Mouse (Mus musculus): ENCODE measurements around the gene Sh3rf1.
"Not testable (repeated sequence)": the region's sequence is repeated elsewhere in the genome, so short reads cannot be mapped to it uniquely, and the experiment has no call there.

Sh3rf1 gene

DNA sequence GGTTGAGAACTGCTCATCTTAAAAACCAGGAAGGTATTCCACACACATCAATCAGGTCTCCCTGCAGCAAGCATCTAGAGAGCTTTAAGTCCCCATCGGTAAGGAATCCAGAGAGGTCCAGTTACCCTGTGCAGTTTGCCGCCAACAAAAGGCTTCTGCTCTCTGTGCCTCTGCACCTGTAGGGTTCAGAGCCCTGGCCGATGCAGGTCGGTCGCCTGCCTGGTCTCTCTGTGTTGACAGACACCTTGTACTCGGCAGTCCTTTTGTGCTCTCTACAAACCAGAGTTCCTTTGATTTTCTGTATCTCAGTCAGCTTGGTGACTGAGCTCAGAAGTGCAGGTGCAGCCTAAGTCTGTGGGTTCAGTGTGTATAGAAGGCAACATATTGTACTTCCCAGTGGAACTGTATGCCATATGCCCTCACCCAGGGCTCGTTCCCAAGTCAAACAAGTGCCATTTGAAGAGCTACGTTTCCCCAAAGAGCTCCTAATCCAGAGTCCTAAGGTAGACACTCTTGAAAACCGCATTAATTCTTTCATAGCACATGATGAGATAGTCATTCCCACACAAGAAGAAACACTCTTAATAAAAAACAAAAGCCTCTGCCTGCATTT, 138.7 kb downstream of the Sh3rf1 start:
- no peak for DNase-seq (ENCODE audit: low spot score)

DNA sequence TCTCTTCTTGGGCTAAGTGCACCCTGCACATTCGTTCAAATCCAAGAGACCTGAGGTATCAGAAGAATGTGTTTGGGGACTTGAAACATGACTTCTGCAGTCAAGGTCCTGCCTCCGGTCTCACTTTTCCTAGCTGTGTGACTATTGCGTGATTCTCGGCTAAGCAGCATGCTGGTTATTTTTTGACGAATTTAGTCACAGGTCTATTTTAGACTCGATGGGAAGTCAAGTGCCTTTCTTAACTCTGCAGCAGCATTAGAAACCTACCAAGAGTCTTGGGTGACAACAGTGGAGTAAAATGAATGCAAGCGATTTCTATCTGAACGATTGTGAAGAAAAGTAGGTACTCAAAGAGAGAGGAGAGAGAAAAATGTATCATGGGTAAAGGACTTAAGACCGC, 149.6 kb downstream of the Sh3rf1 start:
- no peak for DNase-seq (ENCODE audit: low spot score)

DNA sequence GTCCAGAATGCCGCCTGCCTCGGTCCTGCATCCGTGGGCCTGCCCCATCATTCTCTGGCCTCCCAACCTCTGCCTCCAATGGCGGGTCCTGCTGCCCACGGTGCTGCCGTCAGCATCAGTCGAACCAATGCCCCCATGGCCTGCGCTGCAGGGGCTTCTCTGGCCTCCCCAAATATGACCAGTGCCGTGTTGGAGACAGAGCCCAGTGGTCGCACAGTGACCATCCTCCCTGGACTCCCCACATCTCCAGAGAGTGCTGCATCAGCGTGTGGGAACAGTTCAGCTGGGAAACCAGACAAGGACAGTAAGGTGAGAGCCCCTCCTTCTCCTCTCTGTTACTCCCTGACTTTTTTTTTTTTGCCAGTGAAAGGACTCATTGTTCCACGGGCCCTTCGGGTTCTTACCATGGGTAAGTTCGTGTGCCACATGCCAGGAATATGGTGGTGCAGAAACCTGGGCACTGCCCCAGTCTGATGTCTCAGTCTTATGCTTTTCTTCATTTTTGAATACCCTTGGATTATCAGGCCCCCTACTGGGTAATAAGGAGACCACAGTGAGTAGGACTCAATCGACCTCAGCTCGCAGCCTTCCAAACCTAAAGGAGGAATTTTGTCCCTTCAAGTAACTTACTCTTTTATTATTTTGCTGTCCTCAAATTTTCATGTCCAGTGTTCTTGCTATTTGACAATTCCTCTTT, 150.5 kb downstream of the Sh3rf1 start:
- DNase-seq (ENCODE audit: low spot score), result no peak

DNA sequence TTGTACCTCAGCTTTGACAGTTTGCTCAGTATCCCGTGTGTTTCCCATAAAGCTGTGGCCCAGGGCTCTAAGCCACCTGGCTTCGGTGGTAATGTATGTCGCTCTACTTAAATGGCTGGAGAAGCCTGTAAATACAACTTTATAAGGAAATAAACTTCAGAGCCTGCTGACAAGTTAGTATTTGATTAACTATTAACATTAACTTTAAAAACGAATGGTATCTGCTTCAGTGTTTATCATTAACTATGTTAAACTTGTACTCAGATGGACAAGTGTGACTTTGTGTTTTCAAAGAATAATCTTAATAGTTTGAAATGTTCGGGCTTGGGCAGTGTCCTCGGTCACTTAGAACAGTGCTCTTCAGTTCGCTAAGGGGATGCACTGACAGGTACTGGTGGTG, 151.5 kb downstream of the Sh3rf1 start:
- DNase-seq (ENCODE audit: low spot score), result no peak

DNA sequence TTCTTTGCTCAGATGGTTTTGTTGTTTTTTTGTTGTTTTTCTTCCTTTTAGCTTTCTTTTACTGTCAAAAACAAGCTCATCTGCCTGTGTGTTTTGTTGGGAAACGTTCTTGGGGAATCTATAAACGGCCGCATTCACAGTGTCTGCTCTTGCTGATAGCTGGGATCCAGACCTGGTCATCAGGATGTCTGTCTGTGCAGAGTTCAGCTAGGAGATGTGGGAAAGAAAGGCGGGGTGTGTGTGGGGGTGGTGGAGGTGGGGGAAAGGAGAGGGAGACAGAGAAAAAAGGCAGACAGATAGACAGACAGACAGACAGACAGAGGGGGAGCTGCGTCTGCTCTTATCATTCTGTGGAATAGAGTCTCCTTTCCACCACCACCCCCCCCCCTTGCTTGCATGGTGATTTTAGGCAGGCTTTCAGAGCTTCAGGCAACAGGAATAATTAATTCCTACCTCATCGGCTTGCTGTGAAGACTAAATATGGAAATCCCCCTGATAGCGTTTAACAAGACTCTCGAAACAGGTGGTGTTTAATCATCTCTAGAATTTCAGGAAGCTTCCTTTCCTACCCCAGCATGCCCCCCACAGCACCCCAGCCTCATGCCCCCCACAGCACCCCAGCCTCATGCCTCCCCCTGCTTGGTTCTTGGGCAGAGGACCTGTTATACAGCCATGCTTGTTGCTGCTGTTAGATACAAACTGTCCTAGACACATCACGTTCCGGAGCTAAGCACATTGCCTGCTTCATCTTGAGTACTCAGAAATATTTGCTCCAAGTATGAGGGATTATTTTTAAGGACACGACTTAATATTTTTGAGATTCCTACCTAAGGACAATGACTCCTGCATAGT, 155.4 kb downstream of the Sh3rf1 start:
- no peak for DNase-seq (ENCODE audit: low spot score)

DNA sequence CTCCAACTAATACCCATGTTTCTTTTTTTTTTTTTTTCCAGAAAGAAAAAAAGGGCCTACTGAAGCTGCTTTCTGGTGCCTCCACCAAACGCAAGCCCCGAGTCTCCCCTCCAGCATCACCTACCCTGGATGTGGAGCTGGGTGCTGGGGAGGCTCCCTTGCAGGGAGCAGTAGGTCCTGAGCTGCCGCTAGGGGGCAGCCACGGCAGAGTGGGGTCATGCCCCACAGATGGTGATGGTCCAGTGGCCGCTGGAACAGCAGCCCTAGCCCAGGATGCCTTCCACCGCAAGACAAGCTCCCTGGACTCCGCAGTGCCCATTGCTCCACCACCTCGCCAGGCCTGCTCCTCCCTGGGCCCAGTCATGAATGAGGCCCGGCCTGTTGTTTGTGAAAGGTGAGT, 160.9 kb downstream of the Sh3rf1 start:
- no peak for DNase-seq (ENCODE audit: low spot score)

DNA sequence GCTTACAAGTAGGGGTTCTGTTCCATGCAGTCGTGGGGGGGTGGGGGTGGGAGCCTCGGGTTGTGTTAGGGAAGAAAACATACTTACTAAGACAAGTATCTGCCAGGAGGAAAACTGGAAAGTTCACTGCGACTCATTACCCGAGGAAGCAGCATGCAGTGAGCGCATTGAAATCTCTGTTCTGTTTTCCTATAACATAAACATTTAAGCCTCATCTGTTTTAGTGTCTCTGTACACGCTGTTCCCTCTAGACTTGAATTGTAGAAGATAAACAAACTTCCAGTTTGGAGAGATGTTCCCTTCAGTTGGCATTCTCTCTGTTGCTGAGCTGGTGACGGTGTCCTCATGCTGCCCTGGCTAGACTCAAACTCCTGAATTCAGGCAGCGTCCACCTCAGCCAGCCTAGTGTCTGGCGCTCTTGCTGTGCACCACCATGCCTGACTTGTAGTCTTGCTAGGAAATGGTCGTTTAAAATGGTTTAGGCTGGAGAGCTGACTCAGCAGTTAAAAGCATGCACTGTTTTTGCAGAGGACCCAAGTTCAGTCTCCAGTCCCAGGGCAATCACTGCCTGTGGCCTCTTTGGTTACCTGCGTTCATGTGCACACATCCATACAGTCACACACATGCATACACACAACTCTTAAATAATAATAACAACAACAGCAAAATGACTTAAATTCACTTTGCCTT, 162.0 kb downstream of the Sh3rf1 start:
- no peak for DNase-seq (ENCODE audit: low spot score)

DNA sequence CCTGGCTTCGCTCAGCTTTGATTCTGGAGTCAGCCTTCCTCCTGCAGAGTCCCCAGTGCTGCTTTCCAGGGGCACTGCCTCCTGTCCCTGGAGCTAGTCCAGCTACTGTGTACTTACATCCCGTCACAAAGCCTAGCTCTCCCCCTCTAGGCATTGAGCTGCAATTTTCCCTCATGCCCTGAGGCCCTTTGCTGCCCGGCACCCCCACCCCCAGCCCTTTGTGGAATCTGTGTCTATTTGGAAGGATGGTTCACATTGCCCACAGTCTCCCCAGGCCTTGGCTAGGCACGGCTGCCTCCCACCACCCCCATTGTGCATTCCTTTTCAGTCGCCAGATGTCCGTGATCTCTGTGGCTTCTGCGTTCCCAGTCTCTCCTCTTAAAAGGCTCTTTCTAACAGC, 163.0 kb downstream of the Sh3rf1 start:
- DNase-seq (ENCODE audit: low spot score), result peak; percentile 7

DNA sequence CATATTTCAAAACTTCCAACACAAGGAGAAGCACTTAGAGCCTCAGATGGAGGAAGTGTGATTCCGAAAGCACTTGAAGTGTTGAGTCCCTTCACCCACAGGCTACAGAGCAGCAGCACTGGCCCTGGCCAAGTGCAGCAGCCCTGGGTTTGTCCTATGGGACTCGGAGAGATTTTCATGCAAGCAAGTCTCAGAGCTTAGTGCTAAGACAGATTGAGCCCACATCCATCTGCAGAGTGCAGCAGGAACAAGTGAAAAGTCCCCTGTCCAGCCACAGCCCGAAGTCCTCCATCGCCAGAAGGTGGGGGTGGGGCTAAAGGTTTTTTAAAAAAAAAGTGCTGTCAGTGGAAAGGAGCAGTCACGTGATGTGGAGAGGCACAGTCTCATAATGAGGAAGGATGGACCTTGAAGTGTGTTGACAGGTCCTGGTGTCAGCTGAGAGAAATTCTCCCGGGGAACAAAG, 163.9 kb downstream of the Sh3rf1 start:
- no peak for DNase-seq (ENCODE audit: low spot score)

DNA sequence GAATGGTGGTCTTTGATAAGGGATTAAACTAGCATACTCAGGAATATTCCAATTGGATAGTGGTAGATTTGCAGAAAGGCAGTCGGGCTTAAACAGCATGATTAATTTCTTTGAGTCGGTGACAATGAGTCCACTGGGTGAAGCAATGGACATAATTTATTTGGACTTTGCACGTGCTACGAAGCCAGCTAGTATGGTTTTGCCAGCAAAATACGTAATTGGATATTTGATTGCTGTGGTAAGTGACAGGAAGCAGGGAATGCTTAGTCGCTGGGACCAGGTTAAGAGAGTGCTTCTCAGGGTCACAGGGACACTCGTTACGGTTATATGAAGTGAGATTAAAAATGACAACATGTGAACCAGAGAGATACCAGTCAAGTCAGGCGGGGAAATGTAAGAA, 164.7 kb downstream of the Sh3rf1 start:
- DNase-seq (ENCODE audit: low spot score), result no peak

DNA sequence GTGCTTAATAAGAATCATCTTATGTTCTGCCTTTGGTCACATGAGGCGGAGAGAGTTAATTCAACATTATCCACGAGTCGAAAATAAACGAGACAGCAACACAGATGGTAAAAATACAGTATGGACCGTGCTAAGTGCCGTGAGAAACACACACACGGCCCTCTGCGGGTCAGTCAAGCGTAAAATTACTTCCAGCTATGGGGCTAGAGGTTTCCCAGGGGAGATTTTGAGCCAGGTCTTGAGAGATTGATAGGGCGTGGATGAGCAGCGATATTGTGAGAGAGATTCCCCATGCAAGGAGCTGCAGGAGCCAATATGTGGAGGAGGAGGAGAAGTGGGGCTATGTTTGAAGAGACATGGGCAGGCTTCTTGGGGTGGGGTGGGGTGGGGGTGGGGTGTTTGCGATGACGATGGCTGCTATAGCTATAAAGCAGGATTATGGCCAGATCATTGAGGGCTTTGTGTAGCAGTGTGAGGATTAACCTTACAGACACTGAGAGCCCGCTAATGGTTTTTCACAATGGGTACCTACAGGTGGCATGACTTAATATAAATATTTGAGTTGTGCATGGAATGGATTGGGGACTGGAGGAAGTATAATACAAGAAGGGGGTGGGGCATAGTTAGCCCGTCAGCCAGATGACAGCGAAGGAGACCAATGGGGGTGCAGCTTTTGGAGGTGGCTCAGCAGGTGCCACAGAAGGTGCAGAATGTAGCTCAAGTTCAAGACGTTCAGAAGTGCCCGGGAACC, 166.8 kb downstream of the Sh3rf1 start:
- DNase-seq (ENCODE audit: low spot score), result no peak

DNA sequence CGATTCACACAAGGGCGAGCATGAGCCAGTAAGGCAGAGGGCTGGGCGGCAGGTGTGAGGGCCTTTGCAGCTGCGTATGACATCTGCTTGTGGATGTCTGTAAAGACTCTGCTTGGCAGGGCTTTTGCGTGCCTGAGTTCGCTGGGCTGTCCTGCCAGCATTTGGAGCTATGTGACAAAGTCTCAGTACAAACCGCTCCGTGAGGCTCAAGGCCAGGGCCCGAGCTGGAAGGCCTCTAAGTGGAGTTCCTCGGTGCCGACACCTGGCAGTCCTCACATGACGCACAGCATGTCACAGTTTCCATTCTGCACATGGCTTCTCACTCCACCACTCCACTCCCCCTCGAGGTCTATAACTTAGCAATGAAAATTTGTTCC, 167.4 kb downstream of the Sh3rf1 start:
- no peak for DNase-seq (ENCODE audit: low spot score)

DNA sequence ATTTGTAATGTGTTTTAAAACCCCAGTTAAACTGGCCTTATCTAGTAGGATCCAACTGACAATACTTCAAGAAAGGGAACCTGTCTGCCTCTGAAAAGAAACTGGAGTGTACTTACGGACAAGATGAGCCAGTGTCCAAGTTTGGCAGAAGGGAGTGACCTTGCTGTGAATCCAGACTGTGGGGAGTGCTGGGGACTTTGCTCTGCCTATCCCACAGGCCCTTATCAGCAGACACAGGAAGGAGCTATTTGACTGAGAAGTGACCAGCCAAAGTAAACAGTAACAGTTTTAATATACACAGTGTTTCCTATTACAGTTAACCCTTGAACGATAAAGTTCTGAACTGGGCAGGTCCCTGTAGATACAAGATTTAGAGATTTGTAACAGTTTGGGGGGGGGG, 173.5 kb downstream of the Sh3rf1 start:
- DNase-seq (ENCODE audit: low spot score), result no peak

DNA sequence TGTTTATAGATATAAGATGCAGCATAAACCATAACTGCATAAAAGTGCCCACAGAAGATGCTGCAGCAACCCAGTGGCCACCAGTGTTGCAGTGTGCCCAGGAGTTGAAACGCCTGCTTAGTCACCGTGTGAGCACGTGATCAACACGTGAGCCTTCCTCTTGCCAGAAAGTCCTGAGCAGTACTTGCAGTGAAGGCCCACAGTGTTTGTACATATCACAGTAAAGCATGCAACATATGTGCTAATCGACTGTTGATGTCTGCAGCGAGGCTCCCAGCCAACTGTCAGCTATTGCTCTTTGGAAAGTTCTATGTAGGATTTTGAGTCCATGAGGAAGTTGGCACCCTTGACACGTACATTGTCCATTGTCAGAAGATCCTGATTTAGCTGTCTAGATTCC, 174.1 kb downstream of the Sh3rf1 start:
- peak; percentile 36 for DNase-seq (ENCODE audit: low spot score)

DNA sequence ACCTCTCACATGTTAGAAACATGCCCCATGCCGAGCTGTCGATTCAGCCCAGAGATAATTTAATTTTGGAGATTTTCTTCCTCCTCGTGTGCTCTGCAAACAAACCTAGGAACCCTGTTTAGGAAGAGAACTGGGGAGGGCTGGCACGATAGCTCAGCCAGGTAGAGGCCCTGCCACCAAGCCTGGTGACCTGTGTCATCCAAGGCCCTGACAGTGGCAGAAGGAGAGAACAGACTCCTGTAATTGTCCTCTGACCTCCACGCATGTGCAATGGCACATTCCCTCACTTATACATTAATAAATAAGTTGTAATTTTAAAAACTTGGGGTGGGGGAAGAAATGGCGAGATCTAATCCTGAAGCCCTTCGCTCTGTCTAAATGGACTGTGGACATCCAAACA, 179.2 kb downstream of the Sh3rf1 start:
- DNase-seq (ENCODE audit: low spot score), result no peak

DNA sequence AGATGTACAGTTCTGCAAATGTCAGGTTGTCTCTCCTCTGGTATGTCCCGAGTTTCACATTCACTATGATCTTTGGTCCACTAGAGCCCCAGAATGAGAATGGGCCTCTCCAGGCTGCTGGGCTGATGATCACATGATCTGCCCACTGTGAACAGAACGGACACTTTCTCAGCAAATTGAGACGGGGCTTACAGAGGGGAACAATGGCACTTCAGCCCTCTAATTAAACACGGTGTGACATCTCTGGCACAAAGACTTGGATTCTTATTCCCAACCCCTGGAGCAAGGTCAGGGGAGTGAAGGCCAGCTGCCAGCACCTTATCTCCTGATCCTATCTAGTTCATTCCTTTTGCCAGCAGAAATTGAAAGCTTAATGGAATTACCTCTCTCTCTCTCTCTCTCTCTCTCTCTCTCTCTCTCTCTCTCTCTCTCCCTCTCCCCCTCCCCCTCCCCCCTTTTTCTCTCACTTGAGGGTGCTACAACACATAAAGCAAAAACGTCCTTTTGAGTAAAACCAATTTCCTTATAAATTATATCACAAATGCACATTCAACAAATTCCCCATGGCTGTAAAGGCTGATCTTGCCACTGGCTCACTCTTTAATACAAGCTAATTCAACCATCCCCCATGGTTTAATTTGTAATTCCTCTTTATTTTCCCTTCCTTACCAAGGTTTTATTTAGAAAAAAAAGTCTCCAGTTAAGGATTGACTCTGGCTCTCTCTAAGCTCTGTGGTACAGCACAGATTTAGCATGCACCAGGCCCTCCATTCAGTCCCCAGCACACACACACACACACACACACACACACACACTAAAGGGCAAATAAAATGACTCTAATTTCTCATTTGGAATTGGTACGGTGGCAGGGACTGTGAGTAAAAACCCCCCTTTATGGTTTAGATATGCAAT, 179.8 kb downstream of the Sh3rf1 start:
- peak; percentile 20 for DNase-seq (ENCODE audit: low spot score)

DNA sequence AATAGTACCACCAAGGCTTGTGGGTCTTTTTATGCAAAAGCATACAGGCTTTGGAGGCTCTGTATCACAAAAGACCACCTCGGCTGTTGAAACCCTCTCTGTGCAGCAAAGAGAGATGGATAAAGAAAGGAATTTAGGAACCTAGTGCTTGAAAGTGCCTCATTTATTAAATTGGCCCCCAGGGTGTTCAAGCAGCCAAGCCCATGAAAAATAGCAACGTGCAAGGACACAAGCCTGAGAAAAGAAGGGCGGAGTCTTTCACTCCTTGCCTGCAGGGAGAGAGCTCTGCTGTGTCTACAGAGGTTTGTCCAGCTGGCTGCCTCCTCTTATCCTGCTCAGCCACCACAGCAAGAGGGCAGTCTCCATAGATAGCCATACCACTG, 180.5 kb downstream of the Sh3rf1 start:
- DNase-seq (ENCODE audit: low spot score), result peak; percentile 11

DNA sequence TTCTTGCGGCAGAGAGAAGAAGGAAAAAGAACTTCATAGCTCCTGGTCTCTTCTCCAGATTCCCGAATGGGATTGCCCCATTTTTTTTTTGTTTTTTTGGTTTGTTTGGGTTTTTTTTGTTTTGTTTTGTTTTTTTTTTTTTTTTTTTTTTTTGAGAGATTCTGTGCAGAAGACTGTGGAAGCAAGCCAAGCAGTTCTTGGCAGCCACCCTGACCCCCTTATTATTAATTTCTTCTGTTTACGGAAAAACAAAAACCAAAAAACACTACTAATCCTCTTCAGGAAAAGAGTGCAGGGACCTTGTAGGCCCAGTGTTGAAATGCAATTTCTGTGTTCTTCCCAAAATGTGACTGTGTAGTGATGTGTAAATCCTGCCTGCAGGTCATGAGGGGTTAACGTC, 185.4 kb downstream of the Sh3rf1 start:
- no peak for DNase-seq (ENCODE audit: low spot score)

DNA sequence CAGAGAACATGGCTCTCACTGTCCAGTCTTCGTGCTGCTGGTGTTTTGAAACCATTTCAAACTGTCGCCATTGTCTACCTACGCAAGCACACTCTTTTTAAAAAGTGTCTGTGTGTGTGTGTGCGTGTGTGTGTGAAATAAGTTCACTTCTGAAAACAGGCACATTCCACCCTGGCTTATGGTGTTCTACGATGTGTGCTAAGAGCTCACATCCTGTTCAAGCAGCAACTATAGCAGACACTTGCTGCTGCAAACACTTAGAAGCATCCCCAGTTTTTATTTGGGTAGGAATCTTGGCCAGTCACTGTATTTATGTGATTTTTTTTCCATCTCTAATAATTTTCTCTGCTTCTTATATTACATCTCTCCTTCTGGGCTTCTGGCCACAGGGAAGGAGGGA, 186.0 kb downstream of the Sh3rf1 start:
- DNase-seq (ENCODE audit: low spot score), result not testable (repeated sequence)

DNA sequence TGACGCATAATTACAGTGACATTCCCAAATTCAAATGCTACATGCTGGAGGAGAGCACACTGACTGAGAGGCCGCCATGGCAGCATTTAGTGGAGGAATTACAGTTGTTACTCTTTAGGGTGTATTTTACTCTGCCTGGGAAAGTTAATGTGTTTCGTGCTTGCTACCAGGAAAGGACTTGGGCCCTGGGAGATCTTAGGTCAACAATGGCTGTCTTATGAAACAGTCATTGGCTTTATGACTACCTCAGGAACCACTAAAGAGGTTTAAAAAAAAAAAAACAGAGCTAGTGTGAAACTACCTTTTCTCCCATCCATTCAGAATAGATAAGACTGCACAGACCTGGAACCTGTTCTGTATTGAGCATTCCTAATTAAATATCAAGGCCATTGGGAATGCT, 195.8 kb downstream of the Sh3rf1 start:
- no peak for DNase-seq (ENCODE audit: low spot score)

DNA sequence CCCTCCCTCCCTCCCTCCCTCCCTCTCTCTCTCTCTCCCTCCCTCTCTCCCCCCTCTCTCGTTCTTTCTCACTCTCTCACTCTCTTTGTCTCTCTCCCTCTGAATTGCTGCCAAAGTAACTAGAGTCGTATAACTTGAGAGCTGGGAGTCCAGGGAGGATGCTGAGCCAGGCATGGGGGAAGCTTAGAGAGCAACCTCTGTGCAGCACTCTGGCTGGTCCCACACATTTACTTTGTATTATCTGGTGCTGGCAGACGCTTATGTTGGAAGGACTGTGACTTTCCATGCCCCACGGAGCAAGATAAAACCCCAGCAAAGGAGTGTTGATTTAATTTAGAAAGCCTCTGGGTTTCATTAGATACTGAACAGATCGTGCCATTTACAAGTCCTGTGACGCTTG, 196.5 kb downstream of the Sh3rf1 start:
- DNase-seq (ENCODE audit: low spot score), result no peak
